25 mouse cellular contexts compared by ENCODE assay signal in the genomic region with DNA sequence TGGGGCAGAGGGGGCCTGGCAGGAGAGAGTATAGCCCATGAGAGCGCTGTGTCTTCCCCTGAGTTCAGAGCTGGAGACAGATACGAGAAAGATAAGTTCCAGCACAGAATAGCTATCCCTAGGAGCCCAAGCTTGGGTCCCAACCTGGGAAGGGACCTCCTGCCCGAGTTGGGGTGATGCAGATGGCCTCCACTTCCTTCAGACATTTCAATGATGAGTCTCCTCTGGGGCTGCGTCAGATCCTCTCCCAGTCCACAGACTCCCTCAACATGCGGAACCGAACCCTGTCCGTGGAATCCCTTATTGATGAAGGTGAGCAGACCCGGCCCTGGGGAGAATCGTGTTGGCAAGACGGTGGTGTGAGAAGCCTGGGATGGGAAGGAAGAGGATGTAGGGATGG. TPM values are rescaled to one million over a fixed set of nuclear protein-coding genes. Genes with fewer than 3 reads are reported as not detected.
"Had no signal": no experiment of that assay in that cellular context is flagged by ENCODE, and none has a peak within 500 bp of the region (broad histone marks: within the 10 kb centered on the region; RNA-seq: fewer than 3 reads in every experiment).

No protein-coding gene starts in this region.

- H3K4me2 ChIP-seq: lung, embryonic 15.5 days; midbrain, embryonic 11.5 days; midbrain, embryonic 13.5 days; midbrain, embryonic 15.5 days; neural tube, embryonic 12.5 days; stomach, embryonic 15.5 days had no signal

- ATAC-seq: lung, postnatal 0 days; midbrain, embryonic 13.5 days; midbrain, embryonic 15.5 days had no signal

- DNase-seq: lung, adult 2 months; lung, postnatal 14 days; lung, postnatal 36 days; right cerebral cortex, postnatal 14 days; thymus, adult 2 months; thymus, postnatal 25 days; thymus, postnatal 4 days had no signal

- H3K27ac ChIP-seq: lung, embryonic 15.5 days; macrophage; midbrain, embryonic 13.5 days; midbrain, embryonic 15.5 days; neural tube, embryonic 12.5 days; stomach, embryonic 15.5 days; stomach, postnatal 0 days had no signal

- H3K9ac ChIP-seq: lung, embryonic 15.5 days; midbrain, embryonic 13.5 days; midbrain, embryonic 15.5 days; neural tube, embryonic 12.5 days; stomach, embryonic 15.5 days had no signal

- H3K9me3 ChIP-seq: lung, embryonic 15.5 days; megakaryocyte, embryonic 14.5 days; midbrain, embryonic 13.5 days; midbrain, embryonic 15.5 days; neural tube, embryonic 12.5 days; stomach, embryonic 15.5 days had no signal

- H3K27me3 ChIP-seq: lung, embryonic 15.5 days; megakaryocyte, embryonic 14.5 days; midbrain, embryonic 13.5 days; midbrain, embryonic 15.5 days; neural tube, embryonic 12.5 days; stomach, embryonic 15.5 days had no signal

- H3K4me3 ChIP-seq: lung, embryonic 15.5 days; megakaryocyte, embryonic 14.5 days; midbrain, embryonic 13.5 days; midbrain, embryonic 15.5 days; neural tube, embryonic 12.5 days; stomach, embryonic 15.5 days had no signal

RNA-seq across cellular contexts. Expression of a gene that starts 19.9 kb away (rescaled TPM):
- total RNA-seq: megakaryocyte progenitor cell, adult 5-6 weeks; midbrain, postnatal 0 days; monocyte, adult 5-6 weeks; neutrophil, adult 5-6 weeks had no signal
- polyA plus RNA-seq: lung, embryonic 15.5 days; macrophage; midbrain, embryonic 13.5 days; midbrain, embryonic 15.5 days; midbrain, postnatal 0 days; neural tube, embryonic 12.5 days; neural tube, embryonic 14.5 days; spleen, adult 2 months; stomach, embryonic 15.5 days; testis, adult 2 months; thymus, adult 2 months; urinary bladder, adult 2 months had no signal
